Mouse (Mus musculus) stomach, postnatal 0 days (tissue): ENCODE data around the gene Cnnm3. TPM values are rescaled to one million over a fixed set of nuclear protein-coding genes. Genes with fewer than 3 reads are reported as not detected.

Experiments used
- ATAC-seq: fragments of 200-750 bp; cut with Nextera tagmentation; 2 replicates; pipeline ENCODE4 v1.8.0; 2017; ENCODE audit not compliant: low FRiP score, low TSS enrichment
- DNase-seq: peaks from one replicate; pipeline ENCODE4 v3.0.0-alpha.2; 2016; ENCODE audit warnings: low spot score
- H3K27ac ChIP-seq: fragments of 300-500 bp; sonication (generic); replicated peaks from 2 replicates; pipeline ENCODE4 v1.5.1; 2014; ENCODE audit warnings: mild to moderate bottlenecking, control low read depth
- H3K27me3 ChIP-seq: fragments of 300-500 bp; sonication (generic); 2 replicates; pipeline ENCODE4 v1.6.1; 2014; ENCODE audit warnings: low read length; ENCODE audit not compliant: control insufficient read depth, insufficient read depth
- H3K36me3 ChIP-seq: fragments of 300-500 bp; sonication (generic); 2 replicates; pipeline ENCODE4 v1.6.1; 2014; ENCODE audit warnings: low read length, mixed read lengths; ENCODE audit not compliant: control insufficient read depth, insufficient read depth
- H3K4me1 ChIP-seq: fragments of 300-500 bp; sonication (generic); replicated peaks from 2 replicates; pipeline ENCODE4 v1.6.1; 2014; ENCODE audit warnings: antibody characterized with exemption; ENCODE audit not compliant: control insufficient read depth, insufficient read depth
- H3K4me2 ChIP-seq: fragments of 300-500 bp; sonication (generic); replicated peaks from 2 replicates; pipeline ENCODE4 v1.6.1; 2014; ENCODE audit warnings: low read depth, mild to moderate bottlenecking, control low read depth, moderate library complexity
- H3K4me3 ChIP-seq: fragments of 300-500 bp; sonication (generic); 2 replicates; pipeline ENCODE4 v1.5.1; 2014; ENCODE audit warnings: low read depth, low read length, control low read depth
- H3K9ac ChIP-seq: fragments of 300-500 bp; sonication (generic); 2 replicates; pipeline ENCODE4 v1.6.1; 2014; ENCODE audit warnings: mild to moderate bottlenecking, low read length, control low read depth, mixed read lengths
- H3K9me3 ChIP-seq: fragments of 300-500 bp; sonication (generic); 2 replicates; pipeline ENCODE4 v1.6.1; 2016; ENCODE audit warnings: low read length; ENCODE audit not compliant: control insufficient read depth
- CTCF ChIP-seq: IDR thresholded peaks from 2 replicates; pipeline ENCODE4 v1.5.1; 2016; ENCODE audit warnings: antibody characterized with exemption, low read depth, mild to moderate bottlenecking, moderate library complexity
- EP300 ChIP-seq: optimal IDR thresholded peaks from 2 replicates; pipeline ENCODE3; 2016; ENCODE audit warnings: antibody characterized with exemption
- whole genome bisulfite sequencing: fragments of 180-500 bp; shearing (Covaris S2); extraction: QIAGEN DNeasy Blood & Tissue Kit; methylation state at CpG from one replicate; pipeline ENCODE4 v1.1.7; 2014; 5-methylcytosine and 5-hydroxymethylcytosine counted together
- polyA plus RNA-seq: library from polyadenylated mRNA; unstranded; fragments of >200 nt; fragmentation: Nextera tagmentation; extraction: Ambion mirVana; gene quantifications from 2 replicates; pipeline ENCODE4 v1.2.1, GENCODE M21; 2015

The Cnnm3 gene
- polyA plus RNA-seq, 1 experiment from 2014 or later: 1.6 TPM

DNA sequence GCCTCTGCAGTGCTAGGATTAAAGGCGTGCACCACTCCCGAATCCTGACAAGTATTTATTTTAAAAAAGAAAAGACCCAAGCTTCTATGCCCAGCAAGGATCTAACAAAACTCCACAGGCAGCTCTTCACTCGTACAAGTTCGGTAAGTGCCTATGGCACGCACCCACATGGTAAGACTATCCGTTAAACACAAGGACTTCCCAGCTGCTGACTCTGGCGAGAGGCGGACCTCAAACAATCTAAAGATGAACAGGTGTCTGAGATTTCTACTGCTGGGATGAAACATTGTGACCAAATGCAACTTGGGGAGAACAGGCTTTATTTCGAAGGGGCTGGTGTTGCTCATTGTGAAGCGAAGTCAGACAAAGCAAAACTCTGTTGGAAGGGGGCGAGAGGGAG, 28.5 kb downstream of the Cnnm3 start:
- DNase-seq (no peak), ATAC-seq (no peak)
- H3K4me2 ChIP-seq: no peak overlapping the region
- 87% methylated on average over 11 of the region's 11 CpGs for WGBS
- H3K36me3 ChIP-seq: peaks cover 6% of the 10 kb centered on the region
- H3K27ac ChIP-seq: no peak overlapping the region
- H3K9me3 ChIP-seq: no peaks in the 10 kb centered on the region
- no peaks in the 10 kb centered on the region for H3K4me1 ChIP-seq
- H3K4me3 ChIP-seq: no peak overlapping the region
- no peak overlapping the region for H3K9ac ChIP-seq
- H3K27me3 ChIP-seq: no peaks in the 10 kb centered on the region
- TF ChIP-seq CTCF (no peak), EP300 (no peak)

DNA sequence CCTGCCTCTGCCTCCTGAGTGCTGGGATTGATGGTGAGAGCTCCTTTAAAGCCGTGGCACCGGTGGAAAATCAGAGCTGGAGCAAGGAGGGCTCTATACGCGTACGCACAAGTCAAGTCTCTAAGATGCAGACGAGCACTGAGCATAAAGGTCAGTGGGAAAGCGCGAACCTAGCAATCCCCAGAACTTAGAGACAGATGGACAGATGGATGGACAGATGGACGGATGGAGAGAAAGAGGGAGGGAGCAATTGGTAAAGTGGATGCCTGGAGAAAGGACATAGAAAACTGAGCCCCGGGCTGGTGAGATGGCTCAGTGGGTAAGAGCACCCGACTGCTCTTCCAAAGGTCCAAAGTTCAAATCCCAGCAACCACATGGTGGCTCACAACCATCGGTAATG, 29.1 kb downstream of the Cnnm3 start:
- no peak for ATAC-seq
- TF ChIP-seq CTCF (no peak), EP300 (no peak)
- no peak overlapping the region for H3K27ac ChIP-seq
- H3K27me3 ChIP-seq: no peaks in the 10 kb centered on the region
- 92% methylated on average over 12 of the region's 12 CpGs for WGBS
- no peak overlapping the region for H3K9ac ChIP-seq
- no peaks in the 10 kb centered on the region for H3K4me1 ChIP-seq
- peaks cover 6% of the 10 kb centered on the region for H3K36me3 ChIP-seq
- H3K4me2 ChIP-seq: no peak overlapping the region
- no peak overlapping the region for H3K4me3 ChIP-seq
- no peaks in the 10 kb centered on the region for H3K9me3 ChIP-seq
- DNase-seq: no peak

GRCm38 (mm10) chr1:36541844-36542243, 30.2 kb downstream of the Cnnm3 start:
- no peaks in the 10 kb centered on the region for H3K9me3 ChIP-seq
- WGBS: 98% methylated on average over 16 of the region's 16 CpGs

GRCm38 (mm10) chr1:36542925-36543324, 31.3 kb downstream of the Cnnm3 start:
- WGBS: 93% methylated on average over 9 of the region's 9 CpGs
- TF ChIP-seq CTCF: no peak
- TF ChIP-seq EP300: no peak
- no peak for ATAC-seq

More at GRCm38 (mm10) chr1:36541844-36542243, 30.2 kb downstream of the Cnnm3 start:
- H3K36me3 ChIP-seq: peaks cover 6% of the 10 kb centered on the region
- no peak for ATAC-seq
- H3K4me3 ChIP-seq: no peak overlapping the region
- TF ChIP-seq CTCF (no peak), EP300 (no peak)
- no peak overlapping the region for H3K9ac ChIP-seq
- DNase-seq: no peak
- no peak overlapping the region for H3K27ac ChIP-seq
- H3K4me2 ChIP-seq: no peak overlapping the region
- H3K4me1 ChIP-seq: no peaks in the 10 kb centered on the region
- no peaks in the 10 kb centered on the region for H3K27me3 ChIP-seq

GRCm38 (mm10) chr1:36545382-36545781, 33.7 kb downstream of the Cnnm3 start:
- Histone ChIP-seq H3K4me1 (no peaks in the 10 kb centered on the region), H3K27ac (no peak overlapping the region), H3K36me3 (peaks cover 13% of the 10 kb centered on the region), H3K27me3 (no peaks in the 10 kb centered on the region), H3K9me3 (no peaks in the 10 kb centered on the region), H3K4me3 (no peak overlapping the region), H3K9ac (no peak overlapping the region), H3K4me2 (no peak overlapping the region)
- no peak for TF ChIP-seq CTCF
- no peak for TF ChIP-seq EP300
- ATAC-seq (no peak), DNase-seq (no peak)
- 67% methylated on average over 2 of the region's 2 CpGs for WGBS

More at GRCm38 (mm10) chr1:36542925-36543324, 31.3 kb downstream of the Cnnm3 start:
- Histone ChIP-seq H3K9me3 (no peaks in the 10 kb centered on the region), H3K4me1 (no peaks in the 10 kb centered on the region), H3K4me2 (no peak overlapping the region), H3K4me3 (no peak overlapping the region), H3K36me3 (peaks cover 4% of the 10 kb centered on the region), H3K27me3 (no peaks in the 10 kb centered on the region), H3K9ac (no peak overlapping the region), H3K27ac (no peak overlapping the region)
- DNase-seq: no peak

DNA sequence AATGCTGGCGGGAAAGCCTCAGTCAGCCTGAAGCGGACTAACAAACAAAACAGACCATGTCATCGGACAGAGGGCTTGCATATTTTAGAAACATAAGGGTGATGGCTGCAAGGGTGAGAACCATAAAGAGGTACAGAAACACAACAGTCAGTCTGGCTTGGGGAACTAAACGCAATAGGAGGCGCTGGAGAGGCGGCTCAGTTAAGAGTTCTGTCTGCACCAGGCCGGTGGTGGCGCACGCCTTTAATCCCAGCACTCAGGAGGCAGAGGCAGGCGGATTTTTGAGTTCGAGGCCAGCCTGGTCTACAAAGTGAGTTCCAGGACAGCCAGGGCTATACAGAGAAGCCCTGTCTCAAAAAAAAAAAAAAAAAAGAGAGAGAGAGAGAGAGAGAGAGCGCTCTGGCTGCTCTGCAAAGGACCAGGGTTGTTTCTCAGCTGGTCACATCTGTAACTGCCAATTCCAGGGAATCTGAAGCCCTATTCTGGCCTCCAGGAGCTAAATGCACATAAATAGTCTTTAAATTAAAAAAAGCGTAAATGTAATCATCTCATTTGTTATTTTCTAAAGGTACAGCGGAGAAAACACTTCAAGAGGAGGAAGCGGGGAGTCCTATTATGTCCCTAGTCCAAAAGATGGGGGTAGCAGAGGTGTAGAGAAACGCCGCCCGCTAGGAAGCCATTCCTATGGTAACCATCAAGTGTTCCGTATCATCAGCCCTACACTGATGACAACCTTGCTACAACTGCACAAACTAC, 34.4 kb downstream of the Cnnm3 start:
- H3K4me2 ChIP-seq: peak overlapping the region; percentile 77
- peak overlapping the region; percentile 82 for H3K27ac ChIP-seq
- H3K9ac ChIP-seq: peak overlapping the region; percentile 71
- ATAC-seq (no peak), DNase-seq (no peak)
- H3K4me3 ChIP-seq: peak overlapping the region; percentile 72
- H3K4me1 ChIP-seq: no peaks in the 10 kb centered on the region
- 64% methylated on average over 18 of the region's 19 CpGs for WGBS
- peaks cover 18% of the 10 kb centered on the region for H3K36me3 ChIP-seq
- peak; percentile 34; the same call in 1 of the 2 replicates for TF ChIP-seq CTCF
- no peak for TF ChIP-seq EP300
- H3K9me3 ChIP-seq: no peaks in the 10 kb centered on the region
- no peaks in the 10 kb centered on the region for H3K27me3 ChIP-seq
